Mouse (Mus musculus): Measurements from ENCODE around the gene Gja8.

The Gja8 gene

GRCm38 (mm10) chr3:96925920-96926319 is at the start of gene Gja8:
Gene Gja8, minus strand, starts transcription at chr3:96926020.
- DNase-seq (ENCODE audit: low spot score): no peak

DNA sequence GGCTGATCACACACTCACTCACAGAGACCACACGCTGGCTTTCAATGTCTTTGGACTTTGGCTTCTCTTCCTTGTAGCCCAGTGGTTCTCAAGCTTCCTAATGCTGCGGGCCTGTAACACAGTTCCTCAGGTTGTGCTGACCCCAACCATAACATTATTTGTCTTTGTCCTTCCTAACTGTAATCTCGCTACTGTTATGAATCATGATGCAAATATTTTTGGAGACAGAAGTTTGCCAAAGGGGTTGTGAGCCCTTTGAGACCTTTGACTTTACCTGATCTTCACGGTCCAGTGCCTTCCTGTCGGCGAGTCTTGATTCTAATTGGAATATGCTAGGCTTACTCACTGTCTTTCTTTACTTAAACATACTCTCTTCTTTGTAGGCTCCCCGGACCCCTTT is 48.6 kb upstream of the Gja8 start:
- no peak for DNase-seq (ENCODE audit: low spot score)

- DNase-seq (ENCODE audit: low spot score): no peak
These were observed 45.2 kb upstream of the Gja8 start for GRCm38 (mm10) chr3:96970986-96971385.

- peak; percentile 29 for DNase-seq (ENCODE audit: low spot score)
These were observed 37.5 kb upstream of the Gja8 start for GRCm38 (mm10) chr3:96963088-96964034.

DNA sequence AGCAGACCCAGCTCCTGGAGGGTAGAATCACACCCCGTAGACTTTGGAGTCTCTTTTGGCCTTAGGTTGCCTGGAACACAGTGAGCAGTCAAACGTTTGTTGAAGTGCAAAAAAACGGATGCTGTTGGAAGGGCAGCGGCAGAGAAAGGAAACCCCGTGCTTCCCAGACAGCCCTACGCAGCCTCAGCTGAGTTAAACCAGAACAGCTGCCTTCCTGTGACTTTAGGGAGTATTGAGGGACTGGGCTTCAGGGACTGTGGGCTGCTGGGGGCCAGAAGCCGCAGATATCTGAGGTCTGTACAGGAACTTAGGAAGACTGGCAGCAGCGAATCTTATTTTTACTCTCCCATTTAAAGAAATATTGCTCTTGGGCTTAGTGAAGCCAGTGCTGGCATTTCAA is 34.8 kb upstream of the Gja8 start:
- no peak for DNase-seq (ENCODE audit: low spot score)

DNA sequence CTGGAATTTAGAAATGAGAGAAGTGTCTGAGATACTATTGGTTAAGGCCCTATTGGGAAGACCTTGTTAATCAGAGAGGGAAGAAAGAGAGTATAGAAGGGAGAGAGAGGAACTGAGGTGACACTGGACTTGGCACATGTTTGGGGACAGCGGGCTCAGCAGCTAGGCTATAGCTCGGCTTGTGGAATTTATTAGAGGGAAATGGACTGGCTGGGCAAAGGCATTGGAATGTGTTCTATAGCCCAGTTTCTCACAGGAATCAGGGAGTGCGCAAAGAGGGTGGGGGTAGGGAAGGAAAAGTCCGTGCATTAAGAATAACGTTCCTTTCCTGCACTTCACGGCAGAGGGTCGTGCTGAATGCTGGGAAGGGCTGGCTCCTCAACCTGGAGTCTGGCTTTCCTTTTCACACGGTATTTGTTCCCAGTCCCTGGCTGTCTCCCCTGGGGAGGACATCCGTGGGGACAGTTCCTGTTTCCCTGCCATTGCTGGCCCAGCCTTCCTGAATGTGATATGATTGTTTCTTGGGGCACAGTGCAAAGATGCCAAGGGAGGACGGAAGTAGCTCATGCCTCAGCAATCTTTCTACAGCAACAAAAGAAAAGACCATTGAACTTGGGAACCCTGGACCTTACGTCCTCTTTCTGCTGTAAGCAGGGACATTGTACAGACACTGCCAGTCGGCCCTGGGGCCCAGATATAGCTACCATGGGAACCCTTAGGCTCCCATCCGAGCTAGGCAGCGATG is 27.8 kb upstream of the Gja8 start:
- no peak for DNase-seq (ENCODE audit: low spot score)

DNA sequence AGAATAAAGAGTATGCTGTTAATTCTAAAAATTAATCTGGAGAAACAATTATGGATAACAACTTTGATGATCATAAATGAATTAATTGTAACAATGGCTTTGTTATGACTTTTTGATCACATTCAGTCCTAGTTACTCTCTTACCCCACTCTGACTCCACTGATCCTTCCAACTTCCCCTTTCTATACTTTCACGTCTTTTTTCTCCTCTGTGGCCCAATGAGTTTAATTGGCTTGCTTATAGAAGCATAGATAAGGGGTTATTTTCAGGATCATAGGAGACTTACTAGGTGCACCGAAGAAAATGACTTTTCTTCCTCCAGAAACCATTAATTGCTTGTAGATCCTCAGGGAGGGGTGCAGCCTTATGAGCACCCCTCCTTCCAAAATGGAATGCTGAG is 16.9 kb upstream of the Gja8 start:
- DNase-seq (ENCODE audit: low spot score): no peak

GRCm38 (mm10) chr3:96938738-96939137 is 12.9 kb upstream of the Gja8 start:
- peak; percentile 97 for DNase-seq (ENCODE audit: low spot score)

GRCm38 (mm10) chr3:96937606-96938005 is 11.8 kb upstream of the Gja8 start:
- peak; percentile 61 for DNase-seq (ENCODE audit: low spot score)

DNA sequence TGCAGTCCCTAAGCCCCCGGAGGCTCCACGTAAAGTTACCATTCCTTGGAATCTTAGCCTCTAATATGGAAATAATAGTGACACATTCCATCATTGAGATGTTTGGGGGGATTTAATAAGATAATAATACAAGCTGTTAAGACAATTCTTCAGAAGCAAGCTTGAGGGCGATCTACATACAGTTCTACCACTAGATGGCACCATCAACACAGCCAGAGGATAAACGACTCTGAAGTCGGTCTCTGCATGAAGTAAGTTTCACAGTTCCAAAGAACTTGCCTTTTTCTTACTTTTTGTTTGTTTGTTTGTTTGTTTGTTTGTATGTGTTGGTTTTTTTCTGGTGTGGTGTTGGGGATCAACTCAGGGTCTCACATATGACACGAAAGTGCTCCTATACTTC is 10.4 kb upstream of the Gja8 start:
- peak; percentile 90 for DNase-seq (ENCODE audit: low spot score)

DNA sequence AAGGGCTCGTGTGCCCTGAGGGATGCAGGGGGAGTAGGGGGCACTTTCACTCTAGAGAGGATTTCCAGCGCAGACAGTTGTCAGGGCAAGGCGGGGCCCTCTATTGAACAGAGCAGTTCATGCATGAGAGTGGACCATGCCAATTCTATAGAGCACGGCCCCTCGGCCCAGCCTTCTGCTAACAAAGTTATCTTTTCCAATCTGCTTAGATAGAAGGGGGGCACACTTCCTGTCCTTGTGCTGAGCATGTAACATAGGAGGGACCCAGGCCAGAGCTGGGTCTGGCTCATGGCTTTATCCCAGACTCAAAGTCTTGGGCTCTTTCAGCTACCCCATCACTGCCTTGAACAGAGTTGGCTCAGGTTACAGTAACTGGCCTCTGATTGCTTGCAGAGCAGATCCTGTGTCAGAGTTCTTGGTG is 5.5 kb upstream of the Gja8 start:
- DNase-seq (ENCODE audit: low spot score): peak; percentile 63

DNA sequence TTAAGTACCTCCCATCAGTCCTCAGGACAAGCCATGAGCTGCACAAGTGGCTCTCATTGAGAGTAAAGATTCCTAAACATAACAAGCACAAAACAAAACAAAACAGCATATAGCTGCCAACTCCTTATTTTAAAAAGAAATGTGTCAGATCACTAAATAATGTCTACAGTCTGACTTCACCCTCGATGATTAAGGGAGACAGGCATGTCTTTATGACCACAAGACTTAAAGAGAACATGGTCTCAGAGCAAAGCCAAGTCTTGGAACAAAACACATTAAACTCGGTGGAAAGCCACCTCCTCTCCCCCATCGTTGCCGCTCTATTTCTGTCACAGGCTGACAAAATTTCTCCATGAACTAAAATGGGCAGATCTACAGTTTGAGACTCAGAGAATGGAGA is 1.2 kb downstream of the Gja8 start:
- no peak for DNase-seq (ENCODE audit: low spot score)

DNA sequence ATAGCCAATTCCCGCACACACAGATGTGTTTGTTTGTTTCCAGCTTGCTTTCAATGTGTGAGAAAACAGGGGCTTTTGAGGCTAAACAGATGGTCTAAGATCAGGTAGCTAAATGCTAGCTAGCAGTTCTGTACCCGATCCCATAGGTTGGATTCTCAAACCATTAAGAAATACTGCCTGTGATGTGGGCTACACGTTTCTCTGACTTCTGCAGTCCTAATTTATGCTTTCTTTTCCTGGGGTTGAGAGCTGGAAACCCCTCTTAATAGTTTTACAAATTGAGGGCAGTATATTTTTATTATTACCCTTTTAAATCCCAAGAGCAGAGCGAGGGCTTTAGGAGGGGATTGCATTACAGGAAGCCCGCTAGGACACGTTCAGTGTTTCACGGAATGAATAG is 4.8 kb downstream of the Gja8 start:
- no peak for DNase-seq (ENCODE audit: low spot score)

GRCm38 (mm10) chr3:96905592-96905991 is 20.2 kb downstream of the Gja8 start:
- DNase-seq (ENCODE audit: low spot score): no peak

GRCm38 (mm10) chr3:96904851-96905541 is 20.8 kb downstream of the Gja8 start, which contains the start of gene Gpr89:
Gene Gpr89, minus strand, starts transcription at chr3:96905346.
- DNase-seq (ENCODE audit: low spot score): peak; percentile 94

DNA sequence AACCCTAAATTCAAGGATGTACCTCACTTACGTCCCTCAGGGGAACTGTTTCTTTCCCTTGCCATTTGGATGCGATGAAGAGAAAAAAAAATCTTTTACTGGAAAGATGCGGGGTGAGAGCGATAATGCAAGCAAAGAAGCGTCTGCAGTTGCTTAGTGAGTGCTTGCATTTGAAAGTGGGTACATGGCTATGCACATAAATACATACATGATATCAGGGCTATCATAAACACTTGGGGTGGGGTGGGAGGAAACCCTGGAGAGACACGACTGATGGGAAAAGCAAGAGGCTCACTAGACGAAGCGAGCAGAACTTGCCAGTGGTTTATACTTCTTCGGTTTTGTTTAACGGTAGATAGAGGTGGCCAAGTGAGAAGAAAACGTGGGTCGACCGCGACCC is 21.4 kb downstream of the Gja8 start, which contains the start of gene Gja5:
Gja5 (plus strand) TSS at position 301 of the 400 bp plus-strand sequence.
- peak; percentile 4 for DNase-seq (ENCODE audit: low spot score)

DNA sequence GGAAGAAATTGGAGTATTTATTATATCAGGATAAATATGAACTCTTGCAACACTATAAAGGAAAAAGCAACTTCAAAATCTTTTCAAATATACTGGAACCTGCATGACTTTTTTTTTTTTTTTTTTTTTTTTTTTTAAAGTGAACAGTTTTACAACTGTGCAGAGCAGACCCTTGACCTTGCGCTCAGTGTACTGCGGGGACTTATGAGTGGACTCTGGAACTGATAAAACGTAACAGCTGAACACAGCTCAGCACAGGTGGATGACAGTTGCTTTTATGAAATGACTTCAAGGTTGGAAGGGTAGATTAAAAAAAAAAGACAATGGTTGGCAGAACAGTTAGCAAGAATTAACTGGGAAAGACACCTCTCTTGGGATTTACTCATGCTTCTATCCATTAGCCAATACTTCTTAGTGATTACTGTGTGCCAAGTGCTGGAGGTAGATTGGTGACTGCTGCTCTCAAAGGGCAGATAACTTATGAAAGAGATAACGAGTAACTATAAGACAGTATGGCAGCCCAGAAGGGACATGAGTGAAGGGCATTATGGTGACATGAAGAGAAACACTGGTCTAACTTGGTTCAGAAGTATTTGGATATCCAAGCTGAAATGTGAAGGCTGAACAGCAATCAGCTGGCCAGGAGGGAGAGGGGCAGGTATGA is 23.4 kb downstream of the Gja8 start:
- DNase-seq (ENCODE audit: low spot score): no peak

DNA sequence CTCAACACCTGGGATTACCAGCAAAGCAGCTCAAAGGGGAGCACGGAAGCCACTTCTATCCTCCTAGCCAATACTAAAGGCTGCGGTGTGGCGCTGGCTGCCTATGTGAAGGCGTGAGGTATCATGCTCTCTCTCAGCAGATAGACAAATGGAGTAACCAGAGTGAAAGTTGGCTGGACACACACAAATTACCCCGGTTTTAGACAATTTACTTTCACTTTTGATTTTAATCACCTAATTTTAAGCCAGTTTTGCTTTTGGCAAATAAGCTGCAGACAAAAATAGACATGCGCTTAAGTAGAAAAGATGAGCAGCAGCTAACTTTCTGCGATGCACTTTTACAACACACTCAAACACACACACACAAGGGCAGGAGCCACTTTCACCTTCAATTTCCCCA is 42.1 kb downstream of the Gja8 start:
- no peak for DNase-seq (ENCODE audit: low spot score)

- no peak for DNase-seq (ENCODE audit: low spot score)
These were observed 43.6 kb downstream of the Gja8 start for GRCm38 (mm10) chr3:96882061-96882849.

DNA sequence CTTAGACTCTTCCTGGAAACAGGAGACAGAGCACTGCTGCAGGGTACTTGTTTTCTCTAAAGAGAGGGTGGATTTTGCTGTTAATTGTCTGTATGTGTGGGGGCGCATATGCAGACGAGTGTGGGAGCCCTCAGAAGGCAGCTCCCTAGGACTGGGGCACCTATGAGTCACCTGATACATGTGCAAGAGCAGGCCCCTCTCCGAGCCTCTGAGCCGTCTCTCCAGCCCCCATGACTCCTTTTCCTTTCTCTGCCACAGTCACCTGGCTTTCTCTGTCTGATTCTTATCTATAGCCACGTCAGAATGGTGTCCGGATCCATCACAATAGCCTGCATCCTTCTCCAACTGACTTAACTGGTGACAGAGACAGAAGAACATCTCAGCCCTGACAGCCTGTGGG is 44.3 kb downstream of the Gja8 start:
- no peak for DNase-seq (ENCODE audit: low spot score)

GRCm38 (mm10) chr3:96880385-96880784 is 45.4 kb downstream of the Gja8 start:
- DNase-seq (ENCODE audit: low spot score): no peak

Measured in embryo, embryonic 10.5 days (tissue).